Mouse (Mus musculus) megakaryocyte-erythroid progenitor cell, adult 5-6 weeks (primary cell): ENCODE measurements at regions not wholly inside any gene's neighbourhood (a gene's known extent, or its start where the extent isn't known, plus 50 kb on each side); places are given as distances from the start of the nearest gene placed in this dataset.

ENCODE experiments used
- ATAC-seq: replicated peaks from 2 replicates; pipeline ENCODE4 v1.8.0; 2016; ENCODE audit warnings: mild to moderate bottlenecking, inconsistent platforms; ENCODE audit not compliant: severe bottlenecking, poor library complexity, low FRiP score, low TSS enrichment

DNA sequence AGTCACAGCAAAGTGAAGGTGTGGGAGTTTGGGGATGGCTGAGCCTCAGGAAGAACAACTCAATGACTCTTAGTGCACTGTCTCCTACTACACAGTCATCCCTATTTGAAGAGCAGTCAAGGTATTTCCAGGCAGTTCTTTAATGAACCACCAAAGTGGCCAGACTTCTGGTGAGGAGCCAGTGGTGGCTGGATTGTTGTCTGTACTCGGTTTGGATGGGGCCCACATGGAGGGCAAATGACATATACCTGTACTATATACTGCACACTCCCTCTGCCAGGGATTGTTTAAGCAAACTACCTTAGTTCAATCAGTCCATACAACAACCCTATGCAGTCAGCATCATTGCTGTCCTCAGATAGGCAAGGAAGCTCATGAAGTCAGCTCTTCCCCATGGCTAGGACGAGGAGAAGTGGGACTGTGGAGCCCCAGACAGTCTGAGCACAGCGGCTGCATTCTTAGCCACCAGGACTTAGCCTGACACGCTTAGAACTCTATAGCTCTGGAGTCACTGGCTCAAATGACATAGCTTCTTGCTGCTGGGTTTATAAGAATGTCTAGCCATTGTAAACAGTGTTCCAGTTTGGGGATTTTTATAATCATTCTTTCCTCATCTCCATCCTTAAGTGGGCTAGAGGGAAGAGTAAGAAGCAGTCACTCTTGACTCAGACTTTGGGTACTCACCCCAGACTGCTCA, 72.8 kb upstream of the Boc start:
- ATAC-seq, result no peak

GRCm38 (mm10) chr16:44630861-44631260, 72.2 kb upstream of the Boc start:
- no peak for ATAC-seq

DNA sequence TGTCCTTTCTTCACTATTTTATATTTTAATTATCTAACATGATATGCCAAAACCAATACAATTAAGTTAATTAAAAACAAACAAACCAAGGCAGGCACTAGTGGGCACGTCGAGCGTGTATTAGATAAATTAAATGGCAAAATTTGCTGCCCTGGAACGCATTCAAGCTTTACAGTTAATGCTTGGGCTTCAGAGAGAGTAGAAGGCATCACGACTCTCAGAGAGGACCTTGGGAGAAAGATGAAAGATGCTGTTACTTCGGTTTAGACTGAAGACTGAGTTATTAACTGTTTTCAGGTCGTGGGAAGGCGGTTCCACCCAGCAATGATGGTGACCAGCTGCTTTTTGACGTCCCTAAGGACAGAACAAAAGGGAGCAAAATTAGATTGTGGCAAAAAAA, 71.7 kb upstream of the Boc start:
- ATAC-seq, result no peak

DNA sequence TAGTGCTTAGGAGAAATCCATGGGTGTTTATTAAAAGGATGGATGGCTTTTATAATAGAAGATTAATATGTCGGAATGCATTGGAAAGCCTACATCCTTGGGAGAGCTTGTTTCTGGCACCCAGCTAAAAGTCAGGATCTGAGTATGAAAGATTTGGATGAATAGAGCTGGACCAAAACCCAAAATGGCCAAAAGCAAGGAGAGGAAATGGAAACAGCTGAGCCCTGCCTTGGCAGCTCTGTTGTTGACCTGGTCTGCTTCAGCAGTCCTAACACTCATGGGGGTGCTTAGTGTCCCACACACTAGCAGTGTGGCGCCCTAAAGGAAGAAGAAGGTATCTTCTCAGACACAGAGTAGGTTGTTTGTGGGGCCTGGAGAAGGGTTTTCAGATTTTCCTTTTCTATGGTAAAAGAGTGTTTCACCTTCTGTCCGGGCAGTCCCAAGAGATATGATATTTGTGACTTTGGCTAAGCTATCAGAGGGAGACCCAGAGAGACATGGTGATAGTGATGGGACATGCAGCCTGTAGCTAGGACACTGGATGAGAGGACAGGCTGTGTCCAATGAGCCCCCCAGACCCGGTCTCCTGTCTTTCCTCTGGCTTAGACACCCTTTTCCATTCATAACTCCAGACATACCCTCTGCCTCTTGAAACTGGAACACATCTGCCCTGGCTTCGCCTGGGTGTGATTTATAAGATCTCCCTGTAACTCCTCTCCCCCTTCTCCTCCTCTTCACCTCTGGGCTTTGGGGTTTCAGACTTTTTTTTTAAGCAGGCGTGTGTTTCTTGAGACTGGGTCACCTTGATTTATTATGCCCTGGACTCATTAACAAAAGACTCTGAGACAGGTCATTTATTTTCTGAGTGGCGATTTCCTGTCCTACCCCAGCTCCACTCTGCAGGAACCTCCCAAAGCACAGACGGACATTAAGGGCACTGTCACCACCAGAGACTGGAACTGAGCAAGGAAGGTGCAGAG, 70.9 kb upstream of the Boc start:
- ATAC-seq, result no peak

- ATAC-seq, result no peak
Measured at GRCm38 (mm10) chr16:44625871-44626293, 67.2 kb upstream of the Boc start.

DNA sequence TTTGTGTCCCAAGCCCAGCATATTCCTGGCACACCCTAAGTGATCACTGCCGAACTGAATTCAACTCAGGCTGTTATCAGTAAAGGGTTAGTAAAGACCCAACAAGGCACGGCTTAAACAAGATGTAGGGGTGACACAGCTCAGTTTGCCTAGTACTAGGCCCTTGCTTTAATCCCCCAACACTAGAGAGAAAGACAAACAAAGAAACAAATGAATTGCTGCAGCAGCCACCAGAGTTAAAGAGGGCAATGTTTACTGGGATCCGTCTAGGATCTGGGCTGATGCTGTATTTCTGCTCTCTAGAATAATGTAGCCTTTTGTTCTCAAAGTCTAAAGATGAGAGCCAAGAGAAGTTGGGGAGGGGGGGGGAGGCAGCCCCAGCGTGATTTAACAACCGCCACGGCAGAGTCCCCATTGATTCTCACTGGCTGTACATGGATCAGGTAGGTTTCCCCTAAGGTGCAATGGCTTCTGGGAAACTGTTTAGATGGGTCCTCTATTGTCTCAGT, 66.5 kb upstream of the Boc start:
- ATAC-seq, result no peak

DNA sequence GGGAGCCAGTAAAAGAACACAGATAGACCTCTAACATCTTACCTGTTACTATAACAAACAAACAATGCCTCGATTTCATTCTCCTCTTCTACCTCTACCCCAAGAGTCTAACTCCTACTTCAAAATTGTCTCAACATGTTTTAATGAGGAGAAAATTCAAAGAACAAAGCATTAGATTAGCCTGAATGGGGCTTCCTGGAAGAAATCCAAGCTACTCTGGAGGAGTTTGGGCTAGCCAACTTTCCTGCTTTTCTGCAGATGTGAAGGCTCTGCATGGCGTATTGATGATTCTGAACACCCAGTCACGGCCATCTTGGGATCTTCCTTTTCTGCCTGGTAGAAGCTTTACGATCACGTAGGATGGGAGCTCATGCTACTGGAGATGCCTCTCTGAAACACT, 62.9 kb upstream of the Boc start:
- ATAC-seq, result no peak

- no peak for ATAC-seq
Measured at GRCm38 (mm10) chr16:44620536-44620935, 61.8 kb upstream of the Boc start.

DNA sequence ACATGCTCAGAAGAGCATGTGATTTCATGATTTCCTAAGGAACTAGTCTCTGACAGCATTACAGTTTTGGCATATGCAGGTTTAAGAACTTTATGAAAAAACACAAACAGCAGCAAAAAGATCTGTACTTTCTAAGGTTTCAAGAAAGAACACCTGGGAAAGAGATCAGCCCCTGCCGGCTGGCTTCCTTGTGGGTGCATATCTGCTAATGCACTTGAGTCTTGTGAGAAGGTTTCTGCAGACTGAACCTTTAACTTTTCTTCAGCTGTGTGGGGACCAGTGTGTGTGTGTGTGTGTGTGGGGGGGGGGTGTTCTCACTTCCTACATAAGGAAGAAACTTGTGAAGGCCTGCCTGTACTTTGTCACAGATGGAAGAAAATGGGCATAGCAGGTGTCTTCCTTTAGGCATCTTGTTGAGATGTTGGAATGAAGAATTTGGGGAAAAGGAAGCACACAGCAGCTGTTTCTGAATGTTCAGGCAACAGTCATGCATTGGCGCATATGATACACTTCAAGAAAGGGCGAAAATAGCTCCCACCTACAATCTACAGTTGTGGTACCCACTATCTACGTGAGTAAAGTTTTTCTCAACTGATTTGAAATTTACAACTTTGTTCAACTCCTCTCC, 60.9 kb upstream of the Boc start:
- ATAC-seq, result no peak

GRCm38 (mm10) chr16:44617041-44617440, 58.3 kb upstream of the Boc start:
- no peak for ATAC-seq

- no peak for ATAC-seq
Measured at GRCm38 (mm10) chr16:44616376-44616775, 57.7 kb upstream of the Boc start.

DNA sequence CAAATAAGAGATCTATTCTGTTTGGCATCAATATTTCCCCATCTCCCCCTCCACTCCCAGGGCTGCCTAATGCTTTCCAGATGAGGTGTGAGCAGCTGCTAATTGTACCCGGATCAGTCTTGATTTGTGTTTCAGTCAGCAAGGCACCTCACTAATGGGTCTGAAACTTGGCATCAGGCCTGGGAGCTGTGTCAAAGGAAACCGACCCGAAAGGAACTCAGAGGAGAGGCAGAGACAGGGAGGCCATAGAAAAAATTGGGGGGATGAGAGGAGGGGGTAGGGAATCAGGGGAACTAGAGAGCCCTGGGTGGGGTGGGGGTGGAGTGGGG, 57.1 kb upstream of the Boc start:
- no peak for ATAC-seq

DNA sequence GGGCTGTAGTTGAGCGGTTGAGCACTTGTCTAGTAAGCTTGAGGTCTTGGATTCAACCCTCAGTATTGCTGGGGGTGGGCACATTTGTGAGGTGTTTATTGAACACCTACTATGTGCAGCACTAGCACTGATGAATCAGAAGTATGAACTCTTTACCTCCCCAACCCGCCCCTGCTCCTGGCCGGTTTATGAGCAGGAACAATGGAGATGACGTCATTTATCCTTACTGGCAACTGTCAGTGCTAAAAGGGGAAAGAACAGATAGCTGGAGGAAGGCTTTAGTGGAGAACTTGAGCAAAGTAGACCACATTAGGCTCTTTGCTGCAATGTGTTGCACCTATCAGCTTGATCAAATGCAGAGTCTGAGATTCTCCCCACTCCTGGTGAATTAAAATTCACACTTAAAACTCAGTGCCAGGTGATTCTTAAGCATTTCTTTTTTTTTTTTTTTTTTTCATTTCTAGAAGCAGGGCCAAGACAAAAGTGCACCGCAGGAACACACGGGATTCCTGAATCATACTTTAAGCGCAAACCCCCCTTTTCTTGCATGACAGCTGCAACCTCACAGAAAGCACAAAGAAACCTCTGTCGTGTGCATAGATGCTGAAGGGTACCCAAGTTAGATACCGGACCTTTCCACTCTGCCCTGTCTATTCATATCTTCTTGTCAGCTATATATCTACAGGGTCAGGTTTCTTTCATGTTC, 56.6 kb upstream of the Boc start:
- no peak for ATAC-seq

DNA sequence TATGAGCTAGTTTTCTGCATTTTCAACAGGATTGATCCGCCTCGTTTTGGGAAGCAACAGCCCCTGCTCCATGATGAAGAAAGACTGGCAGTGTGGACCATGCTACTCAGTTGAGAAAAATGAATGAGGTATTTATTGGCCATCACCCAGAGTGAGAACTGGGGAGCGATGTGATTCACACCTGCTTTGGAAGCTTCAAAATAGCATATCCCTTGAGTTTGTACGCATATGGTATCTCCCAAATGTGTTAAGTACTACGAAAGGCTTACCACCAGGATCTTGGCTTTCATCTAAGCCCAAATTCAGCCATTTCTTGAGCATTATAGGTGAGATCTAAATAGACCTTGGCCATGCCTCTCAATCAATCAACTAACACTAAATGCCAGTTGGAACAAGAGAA, 55.5 kb upstream of the Boc start:
- no peak for ATAC-seq

- ATAC-seq, result no peak
Measured at GRCm38 (mm10) chr16:44612676-44613075, 54.0 kb upstream of the Boc start.

- no peak for ATAC-seq
Measured at GRCm38 (mm10) chr16:44611525-44611924, 52.8 kb upstream of the Boc start.

DNA sequence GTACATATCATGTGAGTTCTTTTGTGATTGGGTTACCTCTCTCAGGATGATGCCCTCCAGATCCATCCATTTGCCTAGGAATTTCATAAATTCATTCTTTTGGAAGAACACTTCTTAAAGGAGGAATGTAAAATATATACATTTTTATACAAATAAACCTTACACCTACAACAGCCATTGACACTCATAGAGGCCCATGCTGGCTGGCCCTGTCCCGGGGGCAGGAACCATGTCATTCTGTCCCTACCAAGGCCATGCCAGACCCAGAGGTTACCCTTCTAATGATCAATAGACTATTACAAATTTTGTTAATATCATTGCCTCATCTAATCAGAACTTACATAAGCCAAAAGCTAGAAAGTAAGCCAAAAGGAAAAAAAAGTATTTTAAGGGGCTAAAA, 49.9 kb upstream of the Boc start:
- ATAC-seq, result no peak
